Mouse (Mus musculus) ES-Bruce4 (cell line): ENCODE results near the gene Kif1c. TPM values are rescaled to one million over a fixed set of nuclear protein-coding genes. Genes with fewer than 3 reads are reported as not detected.

Experiments used
- H3K27ac ChIP-seq: 2 replicates; pipeline ENCODE4 v1.5.1; 2012; ENCODE audit warnings: low read length, inconsistent platforms; ENCODE audit not compliant: insufficient read depth
- H3K27me3 ChIP-seq: 2 replicates; pipeline ENCODE4 v1.6.1; 2012; ENCODE audit warnings: mild to moderate bottlenecking, low read length, inconsistent platforms; ENCODE audit not compliant: control insufficient read depth, poor library complexity, insufficient read depth, severe bottlenecking
- H3K36me3 ChIP-seq: 2 replicates; pipeline ENCODE4 v1.6.1; 2012; ENCODE audit warnings: inconsistent platforms, mild to moderate bottlenecking, low read length, moderate library complexity; ENCODE audit not compliant: control insufficient read depth, poor library complexity, insufficient read depth, severe bottlenecking
- H3K4me1 ChIP-seq: one replicate; pipeline ENCODE4 v1.8.1; 2011; ENCODE audit warnings: low read length; ENCODE audit not compliant: control insufficient read depth, insufficient read depth
- H3K4me3 ChIP-seq: 2 replicates; pipeline ENCODE4 v1.5.1; 2011; ENCODE audit warnings: low read depth, mild to moderate bottlenecking, low read length
- H3K9ac ChIP-seq: 2 replicates; pipeline ENCODE4 v1.6.1; 2012; ENCODE audit warnings: low read depth, mild to moderate bottlenecking, inconsistent platforms; ENCODE audit not compliant: poor library complexity, severe bottlenecking
- H3K9me3 ChIP-seq: replicated peaks from 2 replicates; pipeline ENCODE4 v1.6.1; 2012; ENCODE audit warnings: mild to moderate bottlenecking, low read length, inconsistent platforms; ENCODE audit not compliant: control insufficient read depth, poor library complexity, insufficient read depth, severe bottlenecking
- CTCF ChIP-seq: IDR thresholded peaks from one replicate; pipeline ENCODE4 v1.8.1; 2011; ENCODE audit warnings: low read depth, low read length
- EP300 ChIP-seq: IDR thresholded peaks from 2 replicates; pipeline ENCODE4 v1.6.1; 2011; ENCODE audit warnings: low read depth, low read length; ENCODE audit not compliant: insufficient read depth
- POLR2A ChIP-seq: IDR thresholded peaks from one replicate; pipeline ENCODE4 v1.8.1; 2011; ENCODE audit warnings: low read length; ENCODE audit not compliant: insufficient read depth
- polyA plus RNA-seq: library from polyadenylated mRNA; stranded (reverse); fragments of >200 nt; gene quantifications from 2 replicates; pipeline ENCODE4 v1.2.4, GENCODE M21; 2011; ENCODE audit warnings: low read depth; ENCODE audit not compliant: missing spikeins, insufficient read depth, insufficient read length

The Kif1c gene
- polyA plus RNA-seq, 1 experiment: 42.2 TPM

DNA sequence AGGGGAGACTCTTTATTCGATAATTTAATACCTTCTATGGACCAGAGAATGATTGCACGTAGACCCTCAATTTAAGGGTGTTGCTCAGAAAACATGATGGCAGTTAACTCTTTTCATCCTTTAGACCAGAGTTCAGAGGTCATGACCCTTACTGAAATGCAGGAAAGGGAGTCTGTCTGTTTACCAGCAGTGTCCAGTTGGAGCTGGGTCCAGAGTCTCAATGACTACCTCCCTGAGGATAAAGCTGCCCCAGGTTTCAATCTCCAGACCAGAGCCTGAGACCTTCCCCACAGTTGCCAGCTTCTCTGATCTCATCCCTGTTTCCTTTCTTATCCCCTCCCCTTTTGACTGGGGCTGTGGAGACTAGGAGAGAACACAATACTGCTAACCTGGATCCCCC is 21.8 kb upstream of the Kif1c start:
- TF ChIP-seq EP300: no peak
- TF ChIP-seq POLR2A: no peak
- no peak for TF ChIP-seq CTCF
- Histone ChIP-seq H3K36me3 (no peaks in the 10 kb centered on the region), H3K27me3 (no peaks in the 10 kb centered on the region), H3K4me3 (no peak overlapping the region), H3K9me3 (no peaks in the 10 kb centered on the region), H3K4me1 (peaks cover 6% of the 10 kb centered on the region), H3K27ac (no peak overlapping the region), H3K9ac (no peak overlapping the region)

DNA sequence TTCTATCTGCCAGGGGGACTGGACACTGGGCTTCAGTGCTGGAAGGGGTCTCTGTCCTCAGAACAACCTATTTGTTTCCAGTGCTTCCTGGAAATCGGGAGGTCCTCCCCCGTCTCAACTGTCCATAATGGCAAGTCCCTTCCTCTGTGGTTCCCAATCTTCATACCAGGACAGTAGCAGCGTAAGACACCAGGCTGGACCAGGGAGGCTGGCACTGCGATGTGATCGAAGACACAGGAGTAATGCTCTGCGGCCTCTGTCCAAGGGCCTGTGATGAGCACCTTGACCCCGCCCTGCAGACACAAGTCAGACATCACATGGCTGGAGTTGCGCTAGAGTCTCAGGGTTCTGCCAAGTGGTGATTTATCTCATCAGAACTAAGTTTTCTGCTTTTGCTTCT is 21.0 kb upstream of the Kif1c start:
- Histone ChIP-seq H3K27ac (no peak overlapping the region), H3K9ac (no peak overlapping the region), H3K4me1 (peaks cover 6% of the 10 kb centered on the region), H3K4me3 (no peak overlapping the region), H3K27me3 (no peaks in the 10 kb centered on the region), H3K9me3 (no peaks in the 10 kb centered on the region), H3K36me3 (no peaks in the 10 kb centered on the region)
- TF ChIP-seq POLR2A: no peak
- no peak for TF ChIP-seq CTCF
- TF ChIP-seq EP300: no peak

DNA sequence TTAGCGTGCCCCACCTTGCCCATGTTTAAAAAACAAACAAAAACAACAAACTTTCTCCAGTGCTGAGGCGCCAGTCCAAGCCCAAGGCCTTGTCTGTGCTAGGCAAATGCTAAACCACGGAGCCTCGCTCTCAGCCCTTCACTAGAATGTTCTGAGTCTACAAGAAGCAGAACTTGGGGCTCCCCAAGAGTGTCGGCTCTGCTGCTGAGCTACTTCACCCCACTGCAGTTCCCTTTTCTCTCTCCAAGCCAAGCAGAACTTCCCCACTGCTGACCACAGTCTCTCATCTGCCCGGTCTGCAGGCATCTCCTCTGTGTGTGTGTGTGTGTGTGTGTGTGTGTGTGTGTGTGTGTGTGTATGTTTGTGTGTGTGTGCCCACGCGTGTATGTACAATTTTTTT is 20.5 kb upstream of the Kif1c start:
- peaks cover 6% of the 10 kb centered on the region for H3K4me1 ChIP-seq
- H3K9ac ChIP-seq: no peak overlapping the region
- TF ChIP-seq CTCF (no peak), POLR2A (no peak), EP300 (no peak)
- no peaks in the 10 kb centered on the region for H3K9me3 ChIP-seq
- no peaks in the 10 kb centered on the region for H3K36me3 ChIP-seq
- no peak overlapping the region for H3K27ac ChIP-seq
- no peaks in the 10 kb centered on the region for H3K27me3 ChIP-seq
- H3K4me3 ChIP-seq: no peak overlapping the region

DNA sequence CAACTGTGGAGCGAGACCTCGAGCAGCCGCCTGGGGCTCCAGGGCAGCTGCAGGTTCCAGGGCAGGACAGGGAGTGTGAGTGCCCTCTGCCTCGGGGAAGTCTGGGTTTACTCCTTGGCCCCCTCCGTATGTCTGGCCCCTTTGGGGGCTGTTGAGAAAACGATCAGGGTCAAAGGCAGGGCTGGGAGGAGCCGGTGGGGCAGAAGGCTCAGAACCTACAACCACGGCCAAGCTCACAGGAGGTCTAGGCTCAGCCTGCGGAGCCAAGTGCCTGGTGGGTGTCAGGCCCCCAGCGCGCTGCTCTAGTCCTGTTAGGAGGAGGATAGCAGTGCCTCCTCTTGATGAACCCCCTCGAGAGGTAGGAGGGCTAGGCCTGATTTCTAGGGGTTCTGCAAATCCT is 19.2 kb upstream of the Kif1c start:
- no peak for TF ChIP-seq POLR2A
- TF ChIP-seq CTCF: no peak
- TF ChIP-seq EP300: no peak
- Histone ChIP-seq H3K4me3 (peak overlapping the region; percentile 17), H3K4me1 (peaks cover 6% of the 10 kb centered on the region), H3K9me3 (no peaks in the 10 kb centered on the region), H3K27me3 (no peaks in the 10 kb centered on the region), H3K9ac (peak overlapping the region; percentile 48), H3K27ac (no peak overlapping the region), H3K36me3 (no peaks in the 10 kb centered on the region)

DNA sequence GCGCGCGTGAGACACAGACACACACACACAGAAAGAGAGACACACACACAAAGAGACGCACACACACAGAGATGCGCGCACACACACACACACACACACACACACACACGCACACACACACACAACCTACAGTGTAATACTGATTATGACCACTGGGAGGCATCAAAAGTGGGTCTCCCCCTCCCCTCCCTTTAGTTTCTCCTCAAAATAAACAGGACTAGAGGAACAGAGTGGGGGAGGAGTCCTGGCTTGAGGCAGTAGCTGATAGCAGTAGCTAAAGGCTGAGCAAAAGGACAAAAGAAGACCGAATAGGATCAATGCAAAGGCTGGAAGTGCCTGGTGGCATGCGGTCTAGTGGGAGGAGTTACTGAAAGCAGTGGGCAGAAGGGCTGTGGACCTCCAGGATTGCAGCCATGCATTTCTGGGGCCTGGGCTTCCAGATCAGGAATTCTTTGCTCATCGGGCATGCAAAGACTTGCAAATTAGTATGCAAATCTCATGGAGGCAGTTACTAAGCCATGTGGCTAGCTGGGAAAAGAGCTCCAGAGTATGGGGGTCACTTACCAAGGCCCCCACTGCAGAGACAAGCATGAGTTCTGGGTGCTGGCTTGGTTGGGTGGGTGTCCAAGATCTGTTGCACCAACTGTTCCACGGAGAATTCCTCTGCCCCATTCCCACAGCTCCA is 18.3 kb upstream of the Kif1c start:
- Histone ChIP-seq H3K27ac (peak overlapping the region; percentile 40), H3K9ac (0 out of 2 replicates have a peak overlapping the region, but pooled peaks have one; percentile 48), H3K4me1 (peaks cover 6% of the 10 kb centered on the region), H3K9me3 (no peaks in the 10 kb centered on the region), H3K4me3 (peak overlapping the region; percentile 30), H3K27me3 (no peaks in the 10 kb centered on the region), H3K36me3 (no peaks in the 10 kb centered on the region)
- TF ChIP-seq POLR2A (no peak), CTCF (peak; percentile 26), EP300 (0 out of 2 replicates have a peak, but pooled peaks have one; percentile 19)

DNA sequence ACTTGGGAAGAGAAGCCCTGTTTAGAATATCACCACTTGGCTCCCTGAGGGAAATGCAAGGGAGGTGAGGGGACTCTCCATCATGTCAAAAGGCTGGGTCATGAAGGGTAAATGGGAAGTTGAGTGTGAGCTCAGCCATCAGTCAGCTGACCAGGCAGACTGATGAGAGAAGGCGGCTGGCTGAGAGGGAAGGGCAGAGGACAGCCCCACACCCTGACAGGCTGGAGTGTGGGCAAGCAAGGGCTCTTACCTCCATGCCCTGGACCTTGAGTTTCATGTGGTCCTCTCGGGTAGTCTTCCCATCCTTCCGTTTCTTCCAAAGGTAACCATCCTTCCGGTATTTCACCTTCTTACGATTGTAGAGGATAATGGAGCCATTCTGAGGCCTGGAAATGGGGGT is 16.7 kb upstream of the Kif1c start:
- Histone ChIP-seq H3K27ac (no peak overlapping the region), H3K4me1 (peaks cover 6% of the 10 kb centered on the region), H3K27me3 (no peaks in the 10 kb centered on the region), H3K9ac (no peak overlapping the region), H3K9me3 (no peaks in the 10 kb centered on the region), H3K36me3 (no peaks in the 10 kb centered on the region), H3K4me3 (no peak overlapping the region)
- TF ChIP-seq POLR2A: no peak
- TF ChIP-seq CTCF: no peak
- no peak for TF ChIP-seq EP300
